Mouse (Mus musculus) liver, embryonic 12.5 days (tissue): ENCODE measurements around the gene Phf20. TPM values are rescaled to one million over a fixed set of nuclear protein-coding genes. Genes with fewer than 3 reads are reported as not detected.

ENCODE experiments used
- ATAC-seq: fragments of 200-750 bp; cut with Nextera tagmentation; 2 replicates; pipeline ENCODE4 v1.8.0; 2017; ENCODE audit warnings: moderate number of reproducible peaks, mild to moderate bottlenecking, moderate library complexity
- H3K27ac ChIP-seq: fragments of 300-500 bp; sonication (generic); 2 replicates; pipeline ENCODE4 v1.5.1; 2016; ENCODE audit warnings: mild to moderate bottlenecking
- H3K27me3 ChIP-seq: fragments of 300-500 bp; sonication (generic); replicated peaks from 2 replicates; pipeline ENCODE4 v1.6.1; 2016; ENCODE audit warnings: mild to moderate bottlenecking, moderate library complexity
- H3K36me3 ChIP-seq: fragments of 300-500 bp; sonication (generic); 2 replicates; pipeline ENCODE4 v1.6.1; 2016; ENCODE audit warnings: mild to moderate bottlenecking, moderate library complexity
- H3K4me1 ChIP-seq: fragments of 300-500 bp; sonication (generic); 2 replicates; pipeline ENCODE4 v1.6.1; 2016
- H3K4me2 ChIP-seq: fragments of 300-500 bp; sonication (generic); 2 replicates; pipeline ENCODE4 v1.6.1; 2016; ENCODE audit warnings: mild to moderate bottlenecking, moderate library complexity
- H3K4me3 ChIP-seq: fragments of 300-500 bp; sonication (generic); 2 replicates; pipeline ENCODE4 v1.5.1; 2016; ENCODE audit warnings: mild to moderate bottlenecking, moderate library complexity
- H3K9ac ChIP-seq: fragments of 300-500 bp; sonication (generic); 2 replicates; pipeline ENCODE4 v1.6.1; 2016; ENCODE audit warnings: mild to moderate bottlenecking, moderate library complexity
- H3K9me3 ChIP-seq: fragments of 300-500 bp; sonication (generic); replicated peaks from 2 replicates; pipeline ENCODE4 v1.6.1; 2016; ENCODE audit warnings: mild to moderate bottlenecking, moderate library complexity
- WGBS: fragments of 180-500 bp; shearing (Covaris S2); methylation state at CpG from one replicate; pipeline ENCODE4 v1.1.7; 2016; ENCODE audit not compliant: insufficient replicate concordance; 5-methylcytosine and 5-hydroxymethylcytosine counted together
- microRNA-seq: library from miRNA; unstranded; fragments of <30 nt; microRNA quantifications from one replicate; pipeline ENCODE4, GENCODE M21; 2017
- polyA plus RNA-seq: library from polyadenylated mRNA; unstranded; fragments of >200 nt; fragmentation: Nextera tagmentation; extraction: Ambion mirVana; gene quantifications from 2 replicates; pipeline ENCODE4 v1.2.1, GENCODE M21; 2016

Gene Phf20
- polyA plus RNA-seq, 1 experiment from 2014 or later, result 22.1 TPM

DNA sequence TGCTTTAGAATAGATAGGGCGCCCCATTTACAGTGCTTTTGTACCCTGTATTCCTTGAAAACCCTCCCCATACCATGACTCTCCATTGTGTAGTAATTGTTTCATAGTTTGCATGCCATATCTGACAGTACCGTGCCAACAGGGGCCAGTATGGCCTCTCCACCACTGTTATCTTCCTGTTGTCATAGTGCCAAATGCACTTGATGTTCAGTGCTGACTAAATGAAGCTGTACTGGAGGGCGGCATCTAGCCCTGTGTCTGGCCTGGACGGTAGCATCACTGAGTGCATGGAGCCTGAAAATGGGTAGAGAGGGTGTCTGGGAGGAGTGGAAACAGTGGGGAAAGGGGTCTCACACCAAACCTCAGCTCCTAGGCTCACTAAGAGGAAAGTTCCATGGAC, 143.8 kb downstream of the Phf20 start:
- no peaks in the 10 kb centered on the region for H3K9me3 ChIP-seq
- WGBS, result 60% methylated on average over 4 of the region's 4 CpGs

DNA sequence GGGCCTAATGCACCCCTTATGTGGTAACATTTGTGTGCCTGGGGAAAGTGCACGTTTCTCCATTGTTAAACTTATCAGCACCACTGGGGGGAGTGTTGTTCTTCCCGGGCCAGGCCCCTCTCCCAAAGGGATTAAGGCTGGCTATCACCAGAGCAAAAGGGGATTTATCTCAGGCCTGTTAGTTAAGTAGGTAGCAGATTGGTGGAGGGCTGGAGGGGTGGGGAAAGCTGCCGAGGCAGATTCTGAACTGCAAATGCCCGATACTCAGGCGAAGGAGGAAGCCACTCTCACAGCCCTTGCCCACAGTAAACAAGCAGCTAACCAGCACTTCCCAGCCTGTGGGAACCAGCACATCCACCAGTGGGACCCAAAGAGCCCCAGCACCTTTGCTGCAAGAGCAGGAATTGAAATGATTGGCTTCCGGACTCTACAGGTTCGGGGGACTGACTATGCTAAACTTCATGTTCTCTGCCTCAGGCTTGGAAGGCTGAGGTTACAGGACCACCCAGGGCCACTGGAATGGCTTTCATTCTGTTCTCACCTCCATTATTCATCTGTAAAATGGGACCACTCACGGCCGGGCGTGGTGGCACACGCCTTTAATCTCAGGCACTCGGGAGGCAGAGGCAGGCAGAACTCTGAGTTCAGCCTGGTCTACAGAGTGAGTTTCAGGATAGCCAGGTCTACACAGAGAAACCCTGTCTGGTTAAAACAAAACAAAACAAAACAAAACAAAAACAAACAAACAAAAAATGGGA, 148.7 kb downstream of the Phf20 start:
- Histone ChIP-seq H3K4me2 (no peak overlapping the region), H3K9me3 (no peaks in the 10 kb centered on the region), H3K36me3 (no peaks in the 10 kb centered on the region), H3K4me3 (no peak overlapping the region), H3K27me3 (no peaks in the 10 kb centered on the region), H3K9ac (no peak overlapping the region), H3K4me1 (no peaks in the 10 kb centered on the region), H3K27ac (no peak overlapping the region)
- WGBS, result 51% methylated on average over 12 of the region's 12 CpGs
- ATAC-seq, result no peak

More for the DNA sequence above, 143.8 kb downstream of the Phf20 start:
- no peaks in the 10 kb centered on the region for H3K27me3 ChIP-seq
- no peak overlapping the region for H3K9ac ChIP-seq
- no peak overlapping the region for H3K4me3 ChIP-seq
- H3K4me1 ChIP-seq, result no peaks in the 10 kb centered on the region
- H3K4me2 ChIP-seq, result no peak overlapping the region
- no peak overlapping the region for H3K27ac ChIP-seq
- H3K36me3 ChIP-seq, result no peaks in the 10 kb centered on the region
- ATAC-seq, result no peak

DNA sequence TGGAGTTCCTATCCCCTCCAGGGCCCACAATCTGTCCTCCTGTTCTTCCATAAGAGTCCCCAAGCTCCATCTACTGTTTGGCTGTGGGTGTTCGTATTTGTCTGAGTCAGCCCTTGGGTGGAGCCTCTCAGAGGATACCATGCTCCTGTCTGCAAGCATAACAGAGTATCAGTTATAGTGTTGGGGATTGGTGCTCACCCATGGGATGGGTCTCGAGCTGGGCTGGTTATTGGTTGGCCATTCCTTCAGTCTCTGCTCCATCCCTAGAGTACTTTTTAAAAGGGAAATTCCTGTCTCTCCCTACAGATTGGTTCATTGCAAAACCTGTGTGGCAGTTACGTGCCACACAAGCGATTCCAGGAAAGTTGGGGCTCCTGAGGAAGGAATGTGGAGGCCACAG, 152.5 kb downstream of the Phf20 start:
- H3K4me1 ChIP-seq, result peaks cover 6% of the 10 kb centered on the region; the same call in 1 of the 2 replicates
- H3K9ac ChIP-seq, result no peak overlapping the region
- no peak for ATAC-seq
- no peaks in the 10 kb centered on the region for H3K27me3 ChIP-seq
- H3K27ac ChIP-seq, result no peak overlapping the region
- no peak overlapping the region for H3K4me2 ChIP-seq
- H3K36me3 ChIP-seq, result no peaks in the 10 kb centered on the region
- H3K4me3 ChIP-seq, result no peak overlapping the region
- 65% methylated on average over 4 of the region's 4 CpGs for WGBS
- no peaks in the 10 kb centered on the region for H3K9me3 ChIP-seq

DNA sequence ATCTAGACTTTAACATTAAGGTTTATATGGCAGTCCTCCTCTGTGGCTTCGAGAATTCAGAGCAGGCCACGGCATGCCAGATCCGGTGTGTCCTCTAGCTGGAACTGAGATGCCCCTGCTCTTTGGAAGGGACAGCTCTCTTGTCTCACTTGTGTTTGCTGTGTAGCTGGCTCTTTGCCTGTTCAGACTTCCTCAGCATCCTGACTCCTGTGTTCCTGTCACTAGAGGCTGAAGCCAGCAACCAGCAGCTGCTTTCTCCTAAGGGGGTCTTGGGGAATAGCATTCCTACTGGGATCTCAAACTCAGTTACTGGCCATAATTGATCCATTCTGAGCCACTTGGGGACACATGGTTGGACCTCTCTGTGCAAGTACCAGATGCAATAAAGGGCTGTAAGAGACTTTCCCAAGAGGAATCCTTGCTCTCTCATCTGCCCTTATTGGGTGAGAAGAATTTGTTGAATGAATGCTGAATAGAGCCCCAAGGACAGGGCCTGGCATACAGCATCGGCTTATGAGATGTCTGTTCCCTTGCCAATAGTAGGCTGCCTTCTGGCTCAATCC, 153.1 kb downstream of the Phf20 start:
- H3K27ac ChIP-seq, result no peak overlapping the region
- WGBS, result 78% methylated on average over 4 of the region's 4 CpGs
- no peak overlapping the region for H3K4me2 ChIP-seq
- H3K9me3 ChIP-seq, result no peaks in the 10 kb centered on the region
- no peaks in the 10 kb centered on the region for H3K27me3 ChIP-seq
- no peak for ATAC-seq
- H3K9ac ChIP-seq, result no peak overlapping the region
- H3K4me3 ChIP-seq, result no peak overlapping the region
- no peaks in the 10 kb centered on the region for H3K36me3 ChIP-seq
- peaks cover 6% of the 10 kb centered on the region; the same call in 1 of the 2 replicates for H3K4me1 ChIP-seq

DNA sequence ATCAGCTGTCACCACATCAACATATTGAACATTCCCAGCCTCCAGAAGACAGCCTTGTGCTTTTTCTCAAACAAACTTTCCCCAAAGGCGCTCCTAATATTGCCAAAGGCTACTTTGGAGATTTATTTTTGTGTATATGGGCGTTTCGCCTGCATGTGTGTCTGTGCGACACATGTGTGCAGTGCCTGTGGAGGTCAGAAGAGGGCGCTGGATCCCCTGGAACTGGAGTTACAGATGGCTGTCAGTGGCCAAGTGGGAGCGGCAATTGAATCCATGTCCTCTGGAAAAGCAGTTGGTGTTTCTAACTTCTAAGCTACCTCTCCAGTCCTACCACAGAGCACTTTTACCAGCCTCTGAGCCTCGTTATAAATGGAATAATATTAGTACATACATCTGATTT, 155.0 kb downstream of the Phf20 start:
- H3K27me3 ChIP-seq, result no peaks in the 10 kb centered on the region
- no peak overlapping the region for H3K27ac ChIP-seq
- H3K4me2 ChIP-seq, result no peak overlapping the region
- no peaks in the 10 kb centered on the region for H3K9me3 ChIP-seq
- peaks cover 6% of the 10 kb centered on the region; the same call in 1 of the 2 replicates for H3K4me1 ChIP-seq
- WGBS, result 72% methylated on average over 7 of the region's 7 CpGs
- no peak for ATAC-seq
- H3K36me3 ChIP-seq, result no peaks in the 10 kb centered on the region
- H3K4me3 ChIP-seq, result no peak overlapping the region
- H3K9ac ChIP-seq, result no peak overlapping the region

DNA sequence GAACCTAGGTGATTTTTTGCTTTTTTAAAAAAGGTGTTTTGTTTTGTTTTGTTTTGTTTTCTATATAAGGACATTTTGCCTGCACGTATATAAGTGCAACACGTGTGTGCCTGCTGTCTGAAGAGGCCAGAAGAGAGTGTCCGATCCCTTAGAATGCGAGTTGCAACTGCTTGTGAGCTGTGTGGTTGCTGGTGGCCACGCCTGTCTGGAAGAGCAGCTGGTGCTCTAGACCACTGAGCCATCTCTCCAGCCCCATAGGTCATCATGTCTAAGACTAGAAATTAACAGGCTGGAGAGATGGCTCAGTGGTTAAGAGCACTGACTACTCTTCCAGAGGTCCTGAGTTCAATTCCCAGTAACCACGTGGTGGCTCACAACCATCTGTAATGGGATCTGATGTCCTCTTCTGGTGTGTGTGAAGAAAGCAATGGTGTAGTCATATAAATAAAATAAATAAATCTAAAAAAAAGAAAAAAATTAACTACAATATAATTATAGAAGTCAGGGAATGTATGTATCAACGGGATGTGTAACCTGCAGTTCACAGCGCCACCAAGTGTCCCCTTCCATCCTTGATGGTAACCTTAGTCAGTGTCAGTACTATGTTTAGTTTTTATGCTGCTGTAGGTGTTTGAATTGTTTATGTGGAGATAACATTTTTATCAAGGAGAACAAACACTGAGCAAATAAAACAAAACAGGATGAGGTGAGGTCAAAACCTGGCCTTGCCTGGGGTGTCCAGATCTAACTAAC, 156.3 kb downstream of the Phf20 start:
- 54% methylated on average over 8 of the region's 8 CpGs for WGBS
- Histone ChIP-seq H3K9me3 (no peaks in the 10 kb centered on the region), H3K27ac (no peak overlapping the region), H3K27me3 (no peaks in the 10 kb centered on the region), H3K36me3 (no peaks in the 10 kb centered on the region), H3K4me3 (no peak overlapping the region), H3K4me1 (peaks cover 6% of the 10 kb centered on the region; the same call in 1 of the 2 replicates), H3K4me2 (no peak overlapping the region), H3K9ac (no peak overlapping the region)
- ATAC-seq, result no peak

DNA sequence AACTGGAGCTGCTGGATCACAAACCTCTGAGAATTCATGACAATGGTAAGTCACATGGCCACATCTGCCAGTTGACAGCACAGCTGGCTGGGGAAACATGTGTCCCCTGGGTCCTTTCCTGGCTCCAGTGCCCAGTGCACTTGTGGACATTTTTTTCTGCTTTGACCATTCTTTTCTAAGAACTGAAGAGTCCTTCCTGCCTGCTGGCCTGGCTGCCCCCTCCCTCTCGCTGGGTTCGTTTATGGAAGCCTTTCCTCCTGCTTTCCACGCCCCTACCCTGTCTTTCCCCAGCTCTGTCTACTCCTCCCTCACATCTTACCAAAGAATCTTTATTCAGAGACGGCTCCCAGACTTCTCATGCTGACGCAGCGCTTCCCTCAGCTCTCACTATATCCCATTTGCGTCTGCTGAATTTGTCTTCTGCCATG, 157.0 kb downstream of the Phf20 start:
- 44% methylated on average over 7 of the region's 7 CpGs for WGBS
- Histone ChIP-seq H3K9ac (no peak overlapping the region), H3K9me3 (no peaks in the 10 kb centered on the region), H3K4me3 (no peak overlapping the region), H3K4me1 (peaks cover 6% of the 10 kb centered on the region; the same call in 1 of the 2 replicates), H3K36me3 (no peaks in the 10 kb centered on the region), H3K27me3 (no peaks in the 10 kb centered on the region), H3K4me2 (no peak overlapping the region), H3K27ac (no peak overlapping the region)
- no peak for ATAC-seq

DNA sequence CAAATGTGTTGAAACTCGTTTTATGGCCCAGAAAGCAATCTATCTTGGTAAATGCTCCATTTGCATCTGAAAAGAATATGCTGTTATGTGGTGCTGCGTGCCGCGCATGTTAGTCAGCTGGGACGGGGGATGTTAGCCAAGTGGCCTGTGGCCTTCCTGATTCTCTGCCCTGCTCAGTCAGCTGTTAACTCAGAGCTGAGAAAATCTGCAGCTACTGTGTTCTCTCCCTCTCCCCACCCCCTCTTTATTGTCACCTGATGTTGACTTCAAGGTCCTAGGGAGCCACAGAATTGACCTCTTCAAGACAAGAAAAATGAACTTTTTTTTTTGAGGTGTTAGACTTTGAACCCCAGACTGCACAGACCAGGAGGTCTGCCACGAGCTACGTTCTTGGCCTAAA, 159.8 kb downstream of the Phf20 start:
- WGBS, result 71% methylated on average over 7 of the region's 7 CpGs
- no peaks in the 10 kb centered on the region for H3K36me3 ChIP-seq
- no peak overlapping the region for H3K9ac ChIP-seq
- peaks cover 6% of the 10 kb centered on the region; the same call in 1 of the 2 replicates for H3K4me1 ChIP-seq
- H3K9me3 ChIP-seq, result no peaks in the 10 kb centered on the region
- H3K4me2 ChIP-seq, result no peak overlapping the region
- no peaks in the 10 kb centered on the region for H3K27me3 ChIP-seq
- no peak overlapping the region for H3K4me3 ChIP-seq
- no peak for ATAC-seq
- H3K27ac ChIP-seq, result no peak overlapping the region

Small RNAs within 50 kb of the gene (microRNA-seq; reads per million reads assigned to microRNA genes)
- not detected for gene Gm22759

Other genes starting within 250 kb of the Phf20 start
- gene Cep250, start 240.0 kb upstream of the Phf20 start, polyA plus RNA-seq, result 20.7 and 21.4 TPM in 2 replicates
- gene 6430550D23Rik, start 188.5 kb upstream of the Phf20 start, polyA plus RNA-seq, result 1.3 and 1.6 TPM in 2 replicates
- gene Ergic3, start 188.4 kb upstream of the Phf20 start, polyA plus RNA-seq, result 100 and 104 TPM in 2 replicates
- not detected in 2 replicates for gene Fer1l4, start 143.5 kb upstream of the Phf20 start, polyA plus RNA-seq
- 2.2 and 2.6 TPM in 2 replicates for gene Spag4, start 131.3 kb upstream of the Phf20 start, polyA plus RNA-seq
- gene Cpne1, start 84.5 kb upstream of the Phf20 start, polyA plus RNA-seq, result 36.2 and 37.6 TPM in 2 replicates
- 15.5 and 17.2 TPM in 2 replicates for gene Rbm12, start 84.5 kb upstream of the Phf20 start, polyA plus RNA-seq
- gene Gm28036, start 69.4 kb upstream of the Phf20 start, polyA plus RNA-seq, result 11.1 and 11.6 TPM in 2 replicates
- gene Romo1, start 52.4 kb upstream of the Phf20 start, polyA plus RNA-seq, result 302 and 311 TPM in 2 replicates
- 70.7 and 72.0 TPM in 2 replicates for gene Nfs1, start 52.3 kb upstream of the Phf20 start, polyA plus RNA-seq
- 328 and 329 TPM in 2 replicates for gene Rbm39, start 16.2 kb upstream of the Phf20 start, polyA plus RNA-seq
- 2.0 TPM in 2 replicates for gene Cnbd2, start 115.8 kb downstream of the Phf20 start, polyA plus RNA-seq
- gene Scand1, start 116.2 kb downstream of the Phf20 start, polyA plus RNA-seq, result 57.4 and 65.1 TPM in 2 replicates
- gene Epb41l1, start 224.4 kb downstream of the Phf20 start, polyA plus RNA-seq, result 0.75 and 1.0 TPM in 2 replicates